Comparison of ENCODE assay signal across 8 mouse cellular contexts in genomic region chr5:126671156-126671555, GRCm38 (mm10).
A peak's percentile ranks its signal among the peaks of the same experiment; 100 is the strongest.
DNase-seq lines count a peak whose midpoint lies in the region; ATAC-seq lines count a peak whose summit lies in the region.
"Had no signal": no experiment of that assay in that cellular context is flagged by ENCODE, and none has a peak within 500 bp of the region (broad histone marks: within the 10 kb centered on the region; RNA-seq: fewer than 3 reads in every experiment).

No protein-coding gene starts in this region.

- H3K27me3 ChIP-seq in liver, embryonic 12.5 days (replicated peaks), result no peaks in the 10 kb centered on the region
- H3K27me3 ChIP-seq: embryonic facial prominence, embryonic 13.5 days had no signal

- no peak overlapping the region for H3K27ac ChIP-seq in liver, embryonic 12.5 days
- H3K27ac ChIP-seq: embryonic facial prominence, embryonic 13.5 days had no signal

- 76% methylated on average over 1 of the region's 1 CpGs for WGBS in liver, embryonic 12.5 days (ENCODE audit: insufficient replicate concordance)

- H3K36me3 ChIP-seq in liver, embryonic 12.5 days, result no peaks in the 10 kb centered on the region
- H3K36me3 ChIP-seq: embryonic facial prominence, embryonic 13.5 days had no signal

- DNase-seq in liver (peak; percentile 19), R1 (ENCODE audit: low read depth, low spot score) (peak; percentile 63)
- DNase-seq in cerebellum, adult 18-20 months, result peak; percentile 13 to 25
- DNase-seq in kidney, postnatal 10 days, result peak; percentile 64
- DNase-seq in lung, postnatal 14 days, result peak; percentile 14
- no peak for DNase-seq in ovary, adult 18-20 months (ENCODE audit: low spot score)

- no peak overlapping the region for H3K9ac ChIP-seq in liver, embryonic 12.5 days
- H3K9ac ChIP-seq: embryonic facial prominence, embryonic 13.5 days had no signal

- no peaks in the 10 kb centered on the region for H3K4me1 ChIP-seq in liver, embryonic 12.5 days
- H3K4me1 ChIP-seq: embryonic facial prominence, embryonic 13.5 days had no signal

- H3K4me2 ChIP-seq in liver, embryonic 12.5 days, result no peak overlapping the region
- H3K4me2 ChIP-seq: embryonic facial prominence, embryonic 13.5 days had no signal

- 0 out of 2 replicates have a peak, but pooled peaks cover 4% of the 10 kb centered on the region for H3K9me3 ChIP-seq in liver, embryonic 12.5 days (replicated peaks)

- no peak overlapping the region for H3K4me3 ChIP-seq in liver, embryonic 12.5 days
- H3K4me3 ChIP-seq: embryonic facial prominence, embryonic 13.5 days had no signal

- ATAC-seq in liver, embryonic 12.5 days, result no peak
